19 mouse cellular contexts compared by ENCODE assay signal in the genomic region with DNA sequence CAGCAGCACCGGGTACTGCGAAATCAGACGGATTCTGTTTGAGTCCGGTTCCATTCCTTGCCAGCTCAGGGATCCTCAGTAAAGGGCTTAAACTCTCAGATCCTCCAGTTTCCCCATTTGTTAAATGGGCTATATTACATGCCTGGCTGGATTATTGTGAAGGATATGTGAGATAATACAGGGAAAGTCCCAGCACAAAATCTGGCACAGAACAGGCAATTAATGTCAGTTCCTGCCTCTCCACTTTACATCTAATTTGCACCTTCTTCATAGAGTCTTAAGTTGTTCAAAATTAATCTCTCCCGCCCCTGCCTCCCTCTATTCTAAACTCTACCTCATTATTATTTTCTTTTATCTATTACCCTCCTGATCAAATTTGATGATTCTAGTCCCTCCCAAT.
"Had no signal": no experiment of that assay in that cellular context is flagged by ENCODE, and none has a peak within 500 bp of the region (broad histone marks: within the 10 kb centered on the region; RNA-seq: fewer than 3 reads in every experiment).

No protein-coding gene starts in this region.

- H3K4me3 ChIP-seq: limb, embryonic 10.5 days; limb, embryonic 13.5 days; liver, embryonic 12.5 days; liver, embryonic 15.5 days; lung, embryonic 15.5 days; megakaryocyte, embryonic 14.5 days; midbrain, embryonic 10.5 days; midbrain, embryonic 13.5 days; myocyte; neural tube, embryonic 13.5 days had no signal

- ATAC-seq: liver, embryonic 12.5 days; midbrain, embryonic 13.5 days; midbrain, embryonic 16.5 days had no signal

- H3K4me1 ChIP-seq: limb, embryonic 10.5 days; limb, embryonic 13.5 days; liver, embryonic 12.5 days; liver, embryonic 15.5 days; lung, embryonic 15.5 days; megakaryocyte, embryonic 14.5 days; midbrain, embryonic 10.5 days; midbrain, embryonic 13.5 days; neural tube, embryonic 13.5 days had no signal

- H3K27me3 ChIP-seq: limb, embryonic 13.5 days; liver, embryonic 12.5 days; liver, embryonic 15.5 days; lung, embryonic 15.5 days; megakaryocyte, embryonic 14.5 days; midbrain, embryonic 13.5 days; neural tube, embryonic 13.5 days had no signal

- H3K4me2 ChIP-seq: limb, embryonic 13.5 days; liver, embryonic 12.5 days; liver, embryonic 15.5 days; lung, embryonic 15.5 days; midbrain, embryonic 13.5 days; neural tube, embryonic 13.5 days had no signal

- H3K9me3 ChIP-seq: limb, embryonic 10.5 days; limb, embryonic 13.5 days; liver, embryonic 12.5 days; liver, embryonic 15.5 days; lung, embryonic 15.5 days; midbrain, embryonic 10.5 days; midbrain, embryonic 13.5 days; neural tube, embryonic 13.5 days had no signal

- H3K27ac ChIP-seq: kidney, postnatal 0 days; limb, embryonic 10.5 days; limb, embryonic 13.5 days; liver, embryonic 12.5 days; liver, embryonic 15.5 days; lung, embryonic 15.5 days; midbrain, embryonic 10.5 days; midbrain, embryonic 13.5 days; neural tube, embryonic 13.5 days had no signal

- H3K9ac ChIP-seq: limb, embryonic 13.5 days; liver, embryonic 12.5 days; liver, embryonic 15.5 days; lung, embryonic 15.5 days; midbrain, embryonic 13.5 days; neural tube, embryonic 13.5 days had no signal

- DNase-seq: kidney, postnatal 36 days; liver; lung, adult 18-20 months; lung, postnatal 10 days; lung, postnatal 36 days; thymus, adult 18-20 months; thymus, postnatal 4 days had no signal

- H3K36me3 ChIP-seq: limb, embryonic 10.5 days; limb, embryonic 13.5 days; liver, embryonic 12.5 days; liver, embryonic 15.5 days; lung, embryonic 15.5 days had no signal
